Mouse (Mus musculus) limb, embryonic 11.5 days (tissue): ENCODE measurements at regions not wholly inside any gene's neighbourhood (a gene's known extent, or its start where the extent isn't known, plus 50 kb on each side); places are given as distances from the start of the nearest gene placed in this dataset.

Experiments
- ATAC-seq: fragments of 200-750 bp; cut with Nextera tagmentation; 2 replicates; pipeline ENCODE4 v1.8.0; 2017; ENCODE audit warnings: low read depth; ENCODE audit not compliant: insufficient number of reproducible peaks, low FRiP score, low TSS enrichment
- DNase-seq: peaks from one replicate; pipeline ENCODE4 v3.0.0-alpha.2; 2015; ENCODE audit warnings: low spot score
- H3K27ac ChIP-seq: fragments of 300-500 bp; sonication (generic); replicated peaks from 2 replicates; pipeline ENCODE4 v1.5.1; 2014; ENCODE audit warnings: low read depth, mild to moderate bottlenecking, low read length
- H3K27me3 ChIP-seq: fragments of 300-500 bp; sonication (generic); 2 replicates; pipeline ENCODE4 v1.6.1; 2014; ENCODE audit warnings: mild to moderate bottlenecking, low read length, mixed read lengths; ENCODE audit not compliant: control insufficient read depth, insufficient read depth
- H3K36me3 ChIP-seq: fragments of 300-500 bp; sonication (generic); 2 replicates; pipeline ENCODE4 v1.6.1; 2014; ENCODE audit warnings: mild to moderate bottlenecking, low read length, moderate library complexity, mixed read lengths; ENCODE audit not compliant: control insufficient read depth, insufficient read depth
- H3K4me1 ChIP-seq: fragments of 300-500 bp; sonication (generic); 2 replicates; pipeline ENCODE4 v1.6.1; 2014; ENCODE audit warnings: low read length, mixed read lengths; ENCODE audit not compliant: control insufficient read depth, insufficient read depth
- H3K4me2 ChIP-seq: fragments of 300-500 bp; sonication (generic); 2 replicates; pipeline ENCODE4 v1.6.1; 2014; ENCODE audit warnings: low read depth, mild to moderate bottlenecking, moderate library complexity; ENCODE audit not compliant: severe bottlenecking
- H3K4me3 ChIP-seq: fragments of 300-500 bp; sonication (generic); 2 replicates; pipeline ENCODE4 v1.5.1; 2014; ENCODE audit warnings: low read depth, low read length
- H3K9ac ChIP-seq: fragments of 300-500 bp; sonication (generic); 2 replicates; pipeline ENCODE4 v1.6.1; 2014; ENCODE audit warnings: mild to moderate bottlenecking, low read length
- H3K9me3 ChIP-seq: fragments of 300-500 bp; sonication (generic); 2 replicates; pipeline ENCODE4 v1.6.1; 2016; ENCODE audit warnings: low read length; ENCODE audit not compliant: control insufficient read depth
- WGBS: fragments of 180-500 bp; shearing (Covaris S2); extraction: QIAGEN DNeasy Blood & Tissue Kit; methylation state at CpG from one replicate; pipeline ENCODE4 v1.1.7; 2014; 5-methylcytosine and 5-hydroxymethylcytosine counted together

- peaks cover 1% of the 10 kb centered on the region; the same call in 1 of the 2 replicates for H3K27me3 ChIP-seq
- H3K9ac ChIP-seq: no peak overlapping the region
- no peak overlapping the region for H3K4me3 ChIP-seq
- no peaks in the 10 kb centered on the region for H3K4me1 ChIP-seq
- H3K9me3 ChIP-seq: no peaks in the 10 kb centered on the region
- no peak overlapping the region for H3K4me2 ChIP-seq
- H3K27ac ChIP-seq: no peak overlapping the region
- DNase-seq (no peak), ATAC-seq (no peak)
- 86% methylated on average over 11 of the region's 11 CpGs for WGBS
- no peaks in the 10 kb centered on the region for H3K36me3 ChIP-seq
Observed at GRCm38 (mm10) chr6:100176914-100177560, 110.2 kb downstream of the Rybp start.

- Histone ChIP-seq H3K27ac (no peak overlapping the region), H3K36me3 (no peaks in the 10 kb centered on the region), H3K27me3 (peaks cover 7% of the 10 kb centered on the region; the same call in 1 of the 2 replicates), H3K9me3 (no peaks in the 10 kb centered on the region), H3K4me1 (peaks cover 9% of the 10 kb centered on the region; the same call in 1 of the 2 replicates), H3K9ac (peak overlapping the region; percentile 9), H3K4me3 (no peak overlapping the region), H3K4me2 (peak overlapping the region; percentile 18; the same call in 1 of the 2 replicates)
- WGBS: 4% methylated on average over 22 of the region's 22 CpGs
- ATAC-seq: no peak
- peak; percentile 58 for DNase-seq
Observed at GRCm38 (mm10) chr6:100170711-100171348, 116.5 kb downstream of the Rybp start.

GRCm38 (mm10) chr6:100167321-100167720, 120.0 kb downstream of the Rybp start:
- peaks cover 29% of the 10 kb centered on the region for H3K4me1 ChIP-seq
- 57% methylated on average over 5 of the region's 5 CpGs for WGBS
- DNase-seq (no peak), ATAC-seq (no peak)
- H3K9ac ChIP-seq: no peak overlapping the region
- no peak overlapping the region for H3K4me2 ChIP-seq
- H3K27ac ChIP-seq: no peak overlapping the region
- no peak overlapping the region for H3K4me3 ChIP-seq
- no peaks in the 10 kb centered on the region for H3K9me3 ChIP-seq
- H3K36me3 ChIP-seq: no peaks in the 10 kb centered on the region
- H3K27me3 ChIP-seq: peaks cover 7% of the 10 kb centered on the region; the same call in 1 of the 2 replicates

GRCm38 (mm10) chr6:100165746-100166145, 121.5 kb downstream of the Rybp start:
- H3K27me3 ChIP-seq: peaks cover 2% of the 10 kb centered on the region; the same call in 1 of the 2 replicates
- H3K9me3 ChIP-seq: no peaks in the 10 kb centered on the region
- no peak for DNase-seq
- H3K9ac ChIP-seq: no peak overlapping the region
- WGBS: 88% methylated on average over 3 of the region's 3 CpGs
- no peaks in the 10 kb centered on the region for H3K36me3 ChIP-seq
- H3K4me3 ChIP-seq: no peak overlapping the region
- H3K4me1 ChIP-seq: peaks cover 29% of the 10 kb centered on the region
- no peak overlapping the region for H3K4me2 ChIP-seq
- no peak overlapping the region for H3K27ac ChIP-seq
- no peak for ATAC-seq

GRCm38 (mm10) chr6:100164162-100164561, 123.1 kb downstream of the Rybp start:
- Histone ChIP-seq H3K4me1 (peaks cover 25% of the 10 kb centered on the region), H3K4me3 (no peak overlapping the region), H3K27ac (no peak overlapping the region), H3K9ac (no peak overlapping the region), H3K36me3 (no peaks in the 10 kb centered on the region), H3K27me3 (peaks cover 2% of the 10 kb centered on the region; the same call in 1 of the 2 replicates), H3K9me3 (no peaks in the 10 kb centered on the region), H3K4me2 (no peak overlapping the region)
- DNase-seq (no peak), ATAC-seq (no peak)
- 16% methylated on average over 4 of the region's 4 CpGs for WGBS

- Histone ChIP-seq H3K4me1 (peaks cover 29% of the 10 kb centered on the region), H3K9me3 (no peaks in the 10 kb centered on the region), H3K27ac (no peak overlapping the region), H3K4me3 (no peak overlapping the region), H3K36me3 (no peaks in the 10 kb centered on the region), H3K4me2 (peak overlapping the region; percentile 38; the same call in 1 of the 2 replicates), H3K27me3 (peaks cover 2% of the 10 kb centered on the region; the same call in 1 of the 2 replicates), H3K9ac (no peak overlapping the region)
- 44% methylated on average over 5 of the region's 5 CpGs for WGBS
- DNase-seq (no peak), ATAC-seq (no peak)
Observed at GRCm38 (mm10) chr6:100163814-100164130, 123.5 kb downstream of the Rybp start.

- Histone ChIP-seq H3K9me3 (no peaks in the 10 kb centered on the region), H3K9ac (peak overlapping the region; percentile 23; the same call in 1 of the 2 replicates), H3K27me3 (peaks cover 2% of the 10 kb centered on the region; the same call in 1 of the 2 replicates), H3K36me3 (no peaks in the 10 kb centered on the region), H3K4me1 (peaks cover 30% of the 10 kb centered on the region), H3K4me2 (peak overlapping the region; percentile 38), H3K4me3 (no peak overlapping the region), H3K27ac (no peak overlapping the region)
- DNase-seq (peak; percentile 85), ATAC-seq (peak; percentile 52)
- WGBS: 11% methylated on average over 17 of the region's 17 CpGs
Observed at GRCm38 (mm10) chr6:100162961-100163813, 124.1 kb downstream of the Rybp start.

- ATAC-seq (no peak), DNase-seq (no peak)
- Histone ChIP-seq H3K4me1 (peaks cover 34% of the 10 kb centered on the region), H3K36me3 (no peaks in the 10 kb centered on the region), H3K4me2 (no peak overlapping the region), H3K9me3 (no peaks in the 10 kb centered on the region), H3K27me3 (no peaks in the 10 kb centered on the region), H3K27ac (no peak overlapping the region), H3K9ac (no peak overlapping the region), H3K4me3 (no peak overlapping the region)
- 54% methylated on average over 8 of the region's 8 CpGs for WGBS
Observed at GRCm38 (mm10) chr6:100160670-100161069, 126.6 kb downstream of the Rybp start.
